Mouse (Mus musculus) heart, adult 2 months (tissue): ENCODE data around the gene Tmem256. TPM values are rescaled to one million over a fixed set of nuclear protein-coding genes. Genes with fewer than 3 reads are reported as not detected.

Source experiments
- DNase-seq, 2 experiments: peaks; one replicate each; pipeline ENCODE4 v3.0.0; 2021
- H3K27ac ChIP-seq: fragments of 200-600 bp; 2 replicates; pipeline ENCODE4 v1.8.1; 2022
- H3K27me3 ChIP-seq: fragments of 200-500 bp; 2 replicates; pipeline ENCODE4 v1.6.1; 2012; ENCODE audit warnings: mild to moderate bottlenecking, low read length, inconsistent platforms, mixed read lengths; ENCODE audit not compliant: control insufficient read depth, insufficient read depth
- H3K36me3 ChIP-seq: fragments of 200-500 bp; 2 replicates; pipeline ENCODE4 v1.6.1; 2012; ENCODE audit warnings: low read length, inconsistent platforms; ENCODE audit not compliant: control insufficient read depth, insufficient read depth
- H3K4me1 ChIP-seq: fragments of 200-500 bp; 2 replicates; pipeline ENCODE4 v1.6.1; 2011; ENCODE audit warnings: low read length; ENCODE audit not compliant: control insufficient read depth, insufficient read depth
- H3K4me3 ChIP-seq: fragments of 200-600 bp; 2 replicates; pipeline ENCODE4 v1.8.1; 2022
- H3K79me2 ChIP-seq: fragments of 200-500 bp; replicated peaks from 2 replicates; pipeline ENCODE4 v1.6.1; 2012; ENCODE audit warnings: mild to moderate bottlenecking, inconsistent platforms, low read length, moderate library complexity, mixed read lengths; ENCODE audit not compliant: control insufficient read depth, insufficient read depth
- H3K9ac ChIP-seq: fragments of 200-500 bp; 2 replicates; pipeline ENCODE4 v1.6.1; 2012; ENCODE audit warnings: low read depth, mild to moderate bottlenecking, control low read depth, inconsistent platforms, low read length, mixed read lengths
- CTCF ChIP-seq: fragments of 200-600 bp; IDR thresholded peaks from 2 replicates; pipeline ENCODE4 v1.8.1; 2022; ENCODE audit warnings: antibody characterized with exemption, mild to moderate bottlenecking, moderate library complexity
- EP300 ChIP-seq: fragments of 200-500 bp; IDR thresholded peaks from 2 replicates; pipeline ENCODE4 v1.6.1; 2011; ENCODE audit warnings: low read depth, low read length, control low read depth; ENCODE audit not compliant: insufficient read depth
- POLR2A ChIP-seq: fragments of 200-500 bp; IDR thresholded peaks from 2 replicates; pipeline ENCODE4 v1.6.1; 2011; ENCODE audit warnings: mild to moderate bottlenecking, low read depth, low read length, control low read depth; ENCODE audit not compliant: insufficient read depth
- WGBS: fragments of 180-500 bp; shearing (Covaris S2); methylation state at CpG from one replicate; pipeline ENCODE4 v1.1.7; 2018; 5-methylcytosine and 5-hydroxymethylcytosine counted together
- intact Hi-C: fragments of 180-260 bp; cut with DNase I; formaldehyde crosslinking; loops from one replicate; pipeline ENCODE4 v1.15.1; 2025
- polyA plus RNA-seq: library from polyadenylated mRNA; depleted of rRNA; stranded (reverse); fragments of >200 nt; gene quantifications from 2 replicates; pipeline ENCODE4 v1.2.3, GENCODE M21; 2012
- total RNA-seq, 2 experiments: library from RNA; stranded (reverse); gene quantifications; 2 replicates each; pipeline ENCODE4 v1.2.3; 2021

Tmem256 gene
- total and polyA plus RNA-seq, 3 experiments = 214 to 308 (median 254) TPM

GRCm38 (mm10) chr11:69834001-69834549 is 4.2 kb upstream of the Tmem256 start:
- no peak for TF ChIP-seq EP300
- no peak for TF ChIP-seq CTCF
- no peak for TF ChIP-seq POLR2A
- DNase-seq = peak in 1 of 2 experiments; percentile 30
- peaks cover 2% of the 10 kb centered on the region for H3K4me1 ChIP-seq
- H3K9ac ChIP-seq = peak overlapping the region; percentile 36
- WGBS = 36% methylated on average over 42 of the region's 48 CpGs
- no peak overlapping the region; the same call in 1 of the 2 replicates for H3K4me3 ChIP-seq
- H3K79me2 ChIP-seq = no peaks in the 10 kb centered on the region
- peaks cover 1% of the 10 kb centered on the region; the same call in 1 of the 2 replicates for H3K36me3 ChIP-seq
- intact Hi-C loops = no loop called here
- H3K27me3 ChIP-seq = no peaks in the 10 kb centered on the region; the same call in 1 of the 2 replicates
- no peak overlapping the region for H3K27ac ChIP-seq

GRCm38 (mm10) chr11:69835326-69835965 is 2.9 kb upstream of the Tmem256 start:
- WGBS = 57% methylated on average over 9 of the region's 9 CpGs
- intact Hi-C loops = no loop called here
- H3K4me3 ChIP-seq = no peak overlapping the region

GRCm38 (mm10) chr11:69835966-69836335 is 2.4 kb upstream of the Tmem256 start:
- H3K4me3 ChIP-seq = no peak overlapping the region
- TF ChIP-seq CTCF = no peak
- no peak for TF ChIP-seq POLR2A
- no peak for TF ChIP-seq EP300
- H3K79me2 ChIP-seq = no peaks in the 10 kb centered on the region
- intact Hi-C loops = loop anchor here (2.0 kb wide), 2 partner anchors 33 to 43 kb away; partner anchors contain the start of gene Tmem95
- H3K27me3 ChIP-seq = no peaks in the 10 kb centered on the region; the same call in 1 of the 2 replicates
- peaks cover 2% of the 10 kb centered on the region; the same call in 1 of the 2 replicates for H3K36me3 ChIP-seq
- H3K4me1 ChIP-seq = peaks cover 2% of the 10 kb centered on the region
- H3K9ac ChIP-seq = no peak overlapping the region
- 39% methylated on average over 4 of the region's 4 CpGs for WGBS
- DNase-seq = no peak
- H3K27ac ChIP-seq = no peak overlapping the region

More at GRCm38 (mm10) chr11:69835326-69835965, 2.9 kb upstream of the Tmem256 start:
- no peak for TF ChIP-seq CTCF
- Histone ChIP-seq H3K9ac (no peak overlapping the region), H3K36me3 (peaks cover 2% of the 10 kb centered on the region; the same call in 1 of the 2 replicates), H3K79me2 (no peaks in the 10 kb centered on the region), H3K27me3 (no peaks in the 10 kb centered on the region; the same call in 1 of the 2 replicates), H3K4me1 (peaks cover 2% of the 10 kb centered on the region), H3K27ac (no peak overlapping the region)
- no peak for DNase-seq

DNA sequence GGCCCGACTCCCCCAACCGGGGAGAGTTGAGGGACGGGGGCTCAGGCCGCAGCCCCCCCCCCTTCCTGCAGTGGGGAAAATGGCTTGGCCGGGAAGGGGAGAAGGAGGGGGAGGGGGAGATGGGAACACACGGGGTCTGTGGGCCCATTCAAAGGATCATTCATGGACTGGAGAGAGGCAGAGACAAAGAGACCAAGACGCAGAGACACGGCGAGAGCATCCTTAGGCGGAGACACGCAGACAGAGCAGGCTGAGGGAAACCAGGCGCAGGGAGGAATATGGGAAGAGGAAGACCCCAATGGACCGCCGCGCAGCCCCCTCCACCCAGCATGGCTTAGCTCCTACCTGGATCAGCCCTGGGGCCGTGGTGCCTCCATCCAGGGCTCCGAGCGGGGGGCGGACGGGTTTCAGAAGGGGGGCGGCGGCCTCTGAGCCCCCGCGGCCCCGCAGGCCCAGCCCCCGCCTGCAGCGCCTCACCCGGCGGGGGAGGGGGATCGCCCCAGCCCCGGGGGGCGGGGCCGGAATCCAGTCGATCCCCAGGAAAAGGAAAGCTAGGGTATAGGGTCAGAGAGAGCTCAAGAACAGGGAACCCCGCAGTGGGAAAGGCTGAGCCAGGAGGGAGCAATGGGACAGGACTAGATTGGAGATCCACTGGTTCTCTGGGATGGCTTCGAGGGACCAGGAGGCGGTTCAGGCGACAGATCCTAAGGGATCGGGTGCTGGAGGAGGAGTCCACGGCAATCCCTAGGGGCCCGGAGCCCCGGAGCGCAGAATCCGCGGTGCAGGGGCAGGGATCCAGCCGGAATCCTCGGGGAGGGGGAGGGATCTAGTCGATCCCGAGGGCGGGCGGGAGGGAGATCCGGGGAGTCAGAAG is 1.4 kb upstream of the Tmem256 start:
- Histone ChIP-seq H3K27ac (peak overlapping the region; percentile 94), H3K9ac (peak overlapping the region; percentile 48), H3K36me3 (peaks cover 2% of the 10 kb centered on the region; the same call in 1 of the 2 replicates), H3K79me2 (no peaks in the 10 kb centered on the region), H3K4me3 (peak overlapping the region; percentile 58), H3K27me3 (no peaks in the 10 kb centered on the region; the same call in 1 of the 2 replicates), H3K4me1 (peaks cover 2% of the 10 kb centered on the region)
- intact Hi-C loops = loop anchor here (2.0 kb wide), 2 partner anchors 34 to 42 kb away; partner anchors contain the start of gene Tmem95
- WGBS = 5% methylated on average over 50 of the region's 52 CpGs
- DNase-seq = peak; percentile 59 to 67
- no peak for TF ChIP-seq EP300
- no peak for TF ChIP-seq POLR2A
- TF ChIP-seq CTCF = no peak

- peak within 1 kb of the TSS; percentile 94 for H3K27ac ChIP-seq
- H3K27me3 ChIP-seq = no peaks in the 10 kb centered on the region; the same call in 1 of the 2 replicates
- peaks cover 2% of the 10 kb centered on the region for H3K4me1 ChIP-seq
- no peak for TF ChIP-seq EP300
- TF ChIP-seq POLR2A = no peak
- peak; percentile 43 for TF ChIP-seq CTCF
- H3K36me3 ChIP-seq = peaks cover 2% of the 10 kb centered on the region; the same call in 1 of the 2 replicates
- no peak for DNase-seq
- under 1% methylated on average over 23 of the region's 32 CpGs for WGBS
- H3K9ac ChIP-seq = peak within 1 kb of the TSS; percentile 80
- no peaks in the 10 kb centered on the region for H3K79me2 ChIP-seq
- intact Hi-C loops = loop anchor here (2.0 kb wide), 2 partner anchors 35 to 41 kb away; partner anchors contain the start of gene Tmem95
- peak within 1 kb of the TSS; percentile 58 for H3K4me3 ChIP-seq
These were observed 736 bp upstream of the Tmem256 start, which contains the start of gene Nlgn2 for GRCm38 (mm10) chr11:69837604-69837951. Gene Nlgn2, minus strand, starts transcription at chr11:69837784.
